Mouse (Mus musculus) midbrain, postnatal 0 days (tissue): ENCODE results near the gene Kcnq4. TPM values are rescaled to one million over a fixed set of nuclear protein-coding genes. Genes with fewer than 3 reads are reported as not detected.

Experiments used
- ATAC-seq: fragments of 200-750 bp; cut with Nextera tagmentation; 2 replicates; pipeline ENCODE4 v1.8.0; 2017; ENCODE audit warnings: moderate number of reproducible peaks, mild to moderate bottlenecking, moderate TSS enrichment, moderate library complexity; ENCODE audit not compliant: low FRiP score
- DNase-seq: peaks from one replicate; pipeline ENCODE4 v3.0.0-alpha.2; 2015; ENCODE audit warnings: low spot score
- H3K27ac ChIP-seq: fragments of 300-500 bp; sonication (generic); 2 replicates; pipeline ENCODE4 v1.5.1; 2014; ENCODE audit warnings: low read depth, mild to moderate bottlenecking, low read length, mixed read lengths
- H3K27me3 ChIP-seq: fragments of 300-500 bp; sonication (generic); 2 replicates; pipeline ENCODE4 v1.6.1; 2014; ENCODE audit warnings: low read length, control low read depth, mixed read lengths; ENCODE audit not compliant: insufficient read depth
- H3K36me3 ChIP-seq: fragments of 300-500 bp; sonication (generic); 2 replicates; pipeline ENCODE4 v1.6.1; 2014; ENCODE audit warnings: low read length, control low read depth, mixed read lengths; ENCODE audit not compliant: insufficient read depth
- H3K4me1 ChIP-seq: fragments of 300-500 bp; sonication (generic); 2 replicates; pipeline ENCODE4 v1.6.1; 2014; ENCODE audit warnings: mild to moderate bottlenecking, control low read depth, antibody characterized with exemption, low read length, mixed read lengths; ENCODE audit not compliant: insufficient read depth
- H3K4me2 ChIP-seq: fragments of 300-500 bp; sonication (generic); 2 replicates; pipeline ENCODE4 v1.6.1; 2014; ENCODE audit warnings: low read depth, mild to moderate bottlenecking, low read length, mixed read lengths; ENCODE audit not compliant: poor library complexity, severe bottlenecking
- H3K4me3 ChIP-seq: fragments of 300-500 bp; sonication (generic); 2 replicates; pipeline ENCODE4 v1.5.1; 2014; ENCODE audit warnings: low read depth, mild to moderate bottlenecking, low read length, moderate library complexity
- H3K9ac ChIP-seq: fragments of 300-500 bp; sonication (generic); replicated peaks from 2 replicates; pipeline ENCODE4 v1.6.1; 2014; ENCODE audit warnings: mild to moderate bottlenecking, low read length, moderate library complexity, mixed read lengths; ENCODE audit not compliant: poor library complexity, severe bottlenecking
- H3K9me3 ChIP-seq: fragments of 300-500 bp; sonication (generic); 2 replicates; pipeline ENCODE4 v1.6.1; 2016; ENCODE audit warnings: low read length, control low read depth
- CTCF ChIP-seq: IDR thresholded peaks from 2 replicates; pipeline ENCODE4 v1.5.1; 2016; ENCODE audit warnings: antibody characterized with exemption, mild to moderate bottlenecking
- WGBS: fragments of 180-500 bp; shearing (Covaris S2); extraction: QIAGEN DNeasy Blood & Tissue Kit; methylation state at CpG from one replicate; pipeline ENCODE4 v1.1.7; 2014; 5-methylcytosine and 5-hydroxymethylcytosine counted together
- polyA plus RNA-seq: library from polyadenylated mRNA; unstranded; fragments of >200 nt; fragmentation: Nextera tagmentation; extraction: Ambion mirVana; gene quantifications from 2 replicates; pipeline ENCODE4 v1.2.1, GENCODE M21; 2015
- total RNA-seq: library from RNA; depleted of rRNA; stranded (reverse); fragments of >200 nt; gene quantifications from 2 replicates; pipeline ENCODE4 v1.2.3, GENCODE M21; 2014; rRNA removed

The Kcnq4 gene
- 8.2 and 9.8 TPM in 2 replicates for total RNA-seq
- 4.2 and 4.6 TPM in 2 replicates for polyA plus RNA-seq

- H3K27ac ChIP-seq: no peak within 1 kb of the TSS
- DNase-seq (no peak), ATAC-seq (no peak)
- peak within 1 kb of the TSS; percentile 100 for H3K4me2 ChIP-seq
- no peaks in the 10 kb centered on the region for H3K9me3 ChIP-seq
- no peak for TF ChIP-seq CTCF
- peak within 1 kb of the TSS; percentile 66 for H3K4me3 ChIP-seq
- H3K9ac ChIP-seq: peak within 1 kb of the TSS; percentile 60
- peaks cover 31% of the 10 kb centered on the region for H3K27me3 ChIP-seq
- no peaks in the 10 kb centered on the region for H3K36me3 ChIP-seq
- 4% methylated on average over 42 of the region's 42 CpGs for WGBS
- no peaks in the 10 kb centered on the region for H3K4me1 ChIP-seq
These were observed at the start of gene Kcnq4 for GRCm38 (mm10) chr4:120747941-120748866. Kcnq4 (minus strand) TSS chr4:120748612.

GRCm38 (mm10) chr4:120796687-120797086 is 48.3 kb upstream of the Kcnq4 start:
- Histone ChIP-seq H3K9me3 (no peaks in the 10 kb centered on the region), H3K9ac (no peak overlapping the region), H3K36me3 (no peaks in the 10 kb centered on the region), H3K27ac (no peak overlapping the region), H3K4me2 (no peak overlapping the region), H3K27me3 (no peaks in the 10 kb centered on the region), H3K4me1 (no peaks in the 10 kb centered on the region), H3K4me3 (no peak overlapping the region)
- no peak for DNase-seq
- 89% methylated on average over 2 of the region's 2 CpGs for WGBS
- no peak for TF ChIP-seq CTCF
- no peak for ATAC-seq

GRCm38 (mm10) chr4:120795646-120796045 is 47.2 kb upstream of the Kcnq4 start:
- no peak for ATAC-seq
- Histone ChIP-seq H3K27ac (no peak overlapping the region), H3K4me2 (no peak overlapping the region), H3K4me1 (no peaks in the 10 kb centered on the region), H3K27me3 (no peaks in the 10 kb centered on the region), H3K9me3 (no peaks in the 10 kb centered on the region), H3K4me3 (no peak overlapping the region), H3K36me3 (no peaks in the 10 kb centered on the region; the same call in 1 of the 2 replicates), H3K9ac (no peak overlapping the region)
- WGBS: 92% methylated on average over 1 of the region's 1 CpGs
- DNase-seq: no peak
- TF ChIP-seq CTCF: no peak

GRCm38 (mm10) chr4:120792918-120793317 is 44.5 kb upstream of the Kcnq4 start:
- no peak for ATAC-seq
- H3K27me3 ChIP-seq: no peaks in the 10 kb centered on the region
- DNase-seq: no peak
- no peak overlapping the region for H3K4me2 ChIP-seq
- H3K4me1 ChIP-seq: no peaks in the 10 kb centered on the region
- 91% methylated on average over 2 of the region's 2 CpGs for WGBS
- no peak overlapping the region for H3K9ac ChIP-seq
- TF ChIP-seq CTCF: no peak
- H3K27ac ChIP-seq: no peak overlapping the region
- H3K4me3 ChIP-seq: no peak overlapping the region
- no peaks in the 10 kb centered on the region for H3K9me3 ChIP-seq
- H3K36me3 ChIP-seq: peaks cover 10% of the 10 kb centered on the region; the same call in 1 of the 2 replicates

GRCm38 (mm10) chr4:120790027-120790426 is 41.6 kb upstream of the Kcnq4 start:
- Histone ChIP-seq H3K9ac (no peak overlapping the region), H3K36me3 (peaks cover 17% of the 10 kb centered on the region), H3K4me1 (no peaks in the 10 kb centered on the region), H3K27me3 (no peaks in the 10 kb centered on the region), H3K27ac (no peak overlapping the region), H3K4me2 (no peak overlapping the region), H3K9me3 (no peaks in the 10 kb centered on the region), H3K4me3 (no peak overlapping the region)
- no peak for TF ChIP-seq CTCF
- no peak for ATAC-seq
- no peak for DNase-seq
- WGBS: 97% methylated on average over 4 of the region's 4 CpGs

GRCm38 (mm10) chr4:120755801-120756200 is 7.4 kb upstream of the Kcnq4 start:
- DNase-seq (no peak), ATAC-seq (no peak)
- peaks cover 5% of the 10 kb centered on the region; the same call in 1 of the 2 replicates for H3K27me3 ChIP-seq
- H3K9ac ChIP-seq: no peak overlapping the region
- no peak overlapping the region for H3K27ac ChIP-seq
- 32% methylated on average over 5 of the region's 5 CpGs for WGBS
- H3K4me3 ChIP-seq: no peak overlapping the region
- H3K9me3 ChIP-seq: no peaks in the 10 kb centered on the region
- no peaks in the 10 kb centered on the region for H3K4me1 ChIP-seq
- no peak for TF ChIP-seq CTCF
- H3K36me3 ChIP-seq: peaks cover 25% of the 10 kb centered on the region
- H3K4me2 ChIP-seq: no peak overlapping the region
